ENCODE assay signal across 13 mouse cellular contexts in the genomic region with DNA sequence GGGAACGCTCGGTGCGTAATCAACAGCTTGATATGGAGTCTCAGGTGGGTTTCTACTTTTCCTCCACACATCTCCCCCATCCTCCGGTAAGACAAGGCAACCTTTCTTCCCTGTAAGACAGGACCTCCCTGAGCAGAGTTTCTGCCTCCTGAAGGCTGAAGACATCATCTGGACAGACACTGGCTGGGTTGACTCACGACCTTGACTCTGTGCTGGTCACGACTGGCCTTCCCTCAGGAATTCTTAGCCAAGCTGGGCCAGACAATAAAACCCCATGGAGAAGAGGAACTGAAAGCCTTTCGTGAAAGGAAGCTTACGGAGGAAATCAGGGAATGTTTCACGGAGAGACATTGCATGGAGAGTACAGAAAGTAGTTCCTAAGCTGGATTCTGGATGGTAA.
"Had no signal": no experiment of that assay in that cellular context is flagged by ENCODE, and none has a peak within 500 bp of the region (broad histone marks: within the 10 kb centered on the region; RNA-seq: fewer than 3 reads in every experiment).

No protein-coding gene starts in this region.

- DNase-seq: lung, embryonic 14.5 days; lung, postnatal 10 days; lung, postnatal 4 days; midbrain, embryonic 14.5 days; right cerebral cortex, postnatal 14 days; thymus, adult 2 months; thymus, postnatal 25 days; thymus, postnatal 4 days had no signal

- ATAC-seq: midbrain, embryonic 16.5 days had no signal

- H3K27me3 ChIP-seq: midbrain, embryonic 12.5 days; neural tube, embryonic 13.5 days; neural tube, embryonic 15.5 days; stomach, embryonic 15.5 days had no signal
